Mouse (Mus musculus) heart, adult 2 months (tissue): ENCODE results near the gene Olfr1316. TPM values are rescaled to one million over a fixed set of nuclear protein-coding genes. Genes with fewer than 3 reads are reported as not detected.

ENCODE experiments used
- DNase-seq, 2 experiments: peaks; one replicate each; pipeline ENCODE4 v3.0.0; 2021
- H3K27ac ChIP-seq: fragments of 200-600 bp; 2 replicates; pipeline ENCODE4 v1.8.1; 2022
- H3K27me3 ChIP-seq: fragments of 200-500 bp; 2 replicates; pipeline ENCODE4 v1.6.1; 2012; ENCODE audit warnings: mild to moderate bottlenecking, low read length, inconsistent platforms, mixed read lengths; ENCODE audit not compliant: control insufficient read depth, insufficient read depth
- H3K36me3 ChIP-seq: fragments of 200-500 bp; 2 replicates; pipeline ENCODE4 v1.6.1; 2012; ENCODE audit warnings: low read length, inconsistent platforms; ENCODE audit not compliant: control insufficient read depth, insufficient read depth
- H3K4me1 ChIP-seq: fragments of 200-500 bp; 2 replicates; pipeline ENCODE4 v1.6.1; 2011; ENCODE audit warnings: low read length; ENCODE audit not compliant: control insufficient read depth, insufficient read depth
- H3K4me3 ChIP-seq: fragments of 200-600 bp; 2 replicates; pipeline ENCODE4 v1.8.1; 2022
- H3K79me2 ChIP-seq: fragments of 200-500 bp; replicated peaks from 2 replicates; pipeline ENCODE4 v1.6.1; 2012; ENCODE audit warnings: mild to moderate bottlenecking, inconsistent platforms, low read length, moderate library complexity, mixed read lengths; ENCODE audit not compliant: control insufficient read depth, insufficient read depth
- H3K9ac ChIP-seq: fragments of 200-500 bp; 2 replicates; pipeline ENCODE4 v1.6.1; 2012; ENCODE audit warnings: low read depth, mild to moderate bottlenecking, control low read depth, inconsistent platforms, low read length, mixed read lengths
- CTCF ChIP-seq: fragments of 200-600 bp; IDR thresholded peaks from 2 replicates; pipeline ENCODE4 v1.8.1; 2022; ENCODE audit warnings: antibody characterized with exemption, mild to moderate bottlenecking, moderate library complexity
- EP300 ChIP-seq: fragments of 200-500 bp; IDR thresholded peaks from 2 replicates; pipeline ENCODE4 v1.6.1; 2011; ENCODE audit warnings: low read depth, low read length, control low read depth; ENCODE audit not compliant: insufficient read depth
- POLR2A ChIP-seq: fragments of 200-500 bp; IDR thresholded peaks from 2 replicates; pipeline ENCODE4 v1.6.1; 2011; ENCODE audit warnings: mild to moderate bottlenecking, low read depth, low read length, control low read depth; ENCODE audit not compliant: insufficient read depth
- WGBS: fragments of 180-500 bp; shearing (Covaris S2); methylation state at CpG from one replicate; pipeline ENCODE4 v1.1.7; 2018; 5-methylcytosine and 5-hydroxymethylcytosine counted together
- intact Hi-C: fragments of 180-260 bp; cut with DNase I; formaldehyde crosslinking; loops from one replicate; pipeline ENCODE4 v1.15.1; 2025
- long read RNA-seq: library from polyadenylated mRNA; stranded (forward); transcript quantifications from one replicate; pipeline ENCODE4 v2.0.0, GENCODE M21; 2021
- polyA plus RNA-seq: library from polyadenylated mRNA; depleted of rRNA; stranded (reverse); fragments of >200 nt; gene quantifications from 2 replicates; pipeline ENCODE4 v1.2.3, GENCODE M21; 2012; rRNA removed
- total RNA-seq, 2 experiments: library from RNA; stranded (reverse); gene quantifications; 2 replicates each; pipeline ENCODE4 v1.2.3; 2021

The Olfr1316 gene
- not detected for total RNA-seq
- not detected in 2 replicates for polyA plus RNA-seq
- long read RNA-seq, result 0 reads

GRCm38 (mm10) chr2:112134877-112135276 lies at the start of gene Olfr1316:
TSS of gene Olfr1316 (minus strand) at chr2:112134977.
- Histone ChIP-seq H3K4me3 (no peak within 1 kb of the TSS), H3K27me3 (no peaks in the 10 kb centered on the region), H3K36me3 (no peaks in the 10 kb centered on the region), H3K27ac (no peak within 1 kb of the TSS), H3K4me1 (no peaks in the 10 kb centered on the region), H3K79me2 (no peaks in the 10 kb centered on the region), H3K9ac (no peak within 1 kb of the TSS)
- intact Hi-C loops, result no loop called here
- WGBS, result 77% methylated on average over 2 of the region's 2 CpGs
- TF ChIP-seq EP300 (no peak), CTCF (no peak), POLR2A (no peak)
- no peak for DNase-seq

GRCm38 (mm10) chr2:112153898-112154297 lies 19.1 kb upstream of the Olfr1316 start, which contains the start of gene Olfr1318:
TSS of gene Olfr1318 (plus strand) at chr2:112154198.
- Histone ChIP-seq H3K36me3 (no peaks in the 10 kb centered on the region), H3K4me3 (no peak within 1 kb of the TSS), H3K9ac (no peak within 1 kb of the TSS), H3K27ac (no peak within 1 kb of the TSS), H3K79me2 (no peaks in the 10 kb centered on the region), H3K27me3 (no peaks in the 10 kb centered on the region), H3K4me1 (no peaks in the 10 kb centered on the region)
- intact Hi-C loops, result no loop called here
- no peak for DNase-seq
- TF ChIP-seq CTCF (no peak), EP300 (no peak), POLR2A (no peak)

DNA sequence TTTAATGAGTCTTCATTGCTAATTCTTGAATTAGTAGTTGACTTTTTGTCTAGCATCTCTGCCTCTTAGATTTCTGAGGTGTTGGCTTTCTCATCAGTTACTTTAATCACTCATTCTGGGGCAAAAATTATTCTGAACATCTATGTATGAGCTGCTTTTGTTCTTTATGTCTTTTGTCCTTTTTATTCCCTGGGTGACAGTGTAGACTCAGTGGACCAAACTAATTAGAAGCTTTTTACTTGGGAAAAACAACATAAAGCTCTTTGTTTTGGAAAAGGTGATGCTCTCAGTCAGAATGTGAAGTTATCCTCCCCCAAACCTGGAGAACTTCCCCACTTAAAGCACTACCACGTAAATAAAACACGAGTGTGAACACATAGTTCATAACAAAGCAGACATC lies 5.3 kb upstream of the Olfr1316 start, which contains the start of gene Olfr1317:
TSS of gene Olfr1317 (plus strand) at position 301 of the 400 bp plus-strand sequence.
- Histone ChIP-seq H3K4me3 (no peak within 1 kb of the TSS), H3K79me2 (no peaks in the 10 kb centered on the region), H3K36me3 (no peaks in the 10 kb centered on the region), H3K9ac (no peak within 1 kb of the TSS), H3K27ac (no peak within 1 kb of the TSS), H3K27me3 (no peaks in the 10 kb centered on the region), H3K4me1 (no peaks in the 10 kb centered on the region)
- 58% methylated on average over 2 of the region's 2 CpGs for WGBS
- DNase-seq, result no peak
- no peak for TF ChIP-seq CTCF
- TF ChIP-seq POLR2A, result no peak
- intact Hi-C loops, result no loop called here

- intact Hi-C loops, result no loop called here
- no peak within 1 kb of the TSS for H3K27ac ChIP-seq
- no peaks in the 10 kb centered on the region for H3K36me3 ChIP-seq
- no peaks in the 10 kb centered on the region for H3K27me3 ChIP-seq
- 61% methylated on average over 1 of the region's 1 CpGs for WGBS
- H3K79me2 ChIP-seq, result no peaks in the 10 kb centered on the region
- H3K4me1 ChIP-seq, result no peaks in the 10 kb centered on the region
- H3K9ac ChIP-seq, result no peak within 1 kb of the TSS
- no peak within 1 kb of the TSS for H3K4me3 ChIP-seq
- TF ChIP-seq EP300 (no peak), CTCF (no peak), POLR2A (no peak)
- no peak for DNase-seq
Measured at GRCm38 (mm10) chr2:112115340-112115739, 19.4 kb downstream of the Olfr1316 start, which contains the start of gene Olfr1315-ps1. TSS of gene Olfr1315-ps1 (minus strand) at chr2:112115440.

DNA sequence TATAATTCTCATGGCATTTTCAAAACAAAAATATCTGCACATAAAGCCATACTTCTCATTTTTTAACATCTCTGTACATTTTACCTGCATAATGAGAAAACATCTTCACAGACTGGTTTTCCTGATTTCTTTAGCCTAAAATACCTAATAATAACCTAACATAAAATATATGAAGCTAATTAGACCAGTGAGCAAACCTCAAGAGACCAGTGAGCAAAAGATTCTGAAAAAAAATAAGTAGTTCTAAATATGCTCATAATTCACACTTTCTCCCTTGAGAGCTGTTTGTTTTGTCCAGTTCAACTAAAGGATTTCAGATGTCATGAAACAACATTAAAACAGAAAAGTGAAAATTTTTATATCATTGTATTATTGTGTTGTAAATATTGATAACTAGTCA lies 38.1 kb downstream of the Olfr1316 start, which contains the start of gene Olfr1314:
TSS of gene Olfr1314 (minus strand) at position 101 of the 400 bp plus-strand sequence.
- TF ChIP-seq EP300 (no peak), POLR2A (no peak), CTCF (no peak)
- Histone ChIP-seq H3K9ac (no peak within 1 kb of the TSS), H3K27me3 (no peaks in the 10 kb centered on the region), H3K79me2 (no peaks in the 10 kb centered on the region), H3K27ac (no peak within 1 kb of the TSS), H3K4me3 (no peak within 1 kb of the TSS), H3K4me1 (no peaks in the 10 kb centered on the region), H3K36me3 (no peaks in the 10 kb centered on the region)
- no peak for DNase-seq
- intact Hi-C loops, result no loop called here

- intact Hi-C loops, result no loop called here
- H3K27me3 ChIP-seq, result no peaks in the 10 kb centered on the region
- no peak for TF ChIP-seq EP300
- TF ChIP-seq POLR2A, result no peak
- no peak for TF ChIP-seq CTCF
- no peak for DNase-seq
- H3K27ac ChIP-seq, result no peak within 1 kb of the TSS
- no peak within 1 kb of the TSS for H3K9ac ChIP-seq
- no peaks in the 10 kb centered on the region for H3K36me3 ChIP-seq
- no peaks in the 10 kb centered on the region for H3K4me1 ChIP-seq
- H3K79me2 ChIP-seq, result no peaks in the 10 kb centered on the region
- H3K4me3 ChIP-seq, result no peak within 1 kb of the TSS
Measured at GRCm38 (mm10) chr2:112077743-112078142, 57.0 kb downstream of the Olfr1316 start, which contains the start of gene Olfr1313. TSS of gene Olfr1313 (minus strand) at chr2:112077843.

Other genes with a start within 250 kb of the Olfr1316 start
- not detected for gene Olfr1306, start 218.7 kb downstream of the Olfr1316 start, total RNA-seq
- not detected in 2 replicates for gene Olfr1306, start 218.7 kb downstream of the Olfr1316 start, polyA plus RNA-seq
- not detected for gene Olfr1307, start 185.5 kb downstream of the Olfr1316 start, total RNA-seq
- gene Olfr1307, start 185.5 kb downstream of the Olfr1316 start, polyA plus RNA-seq, result not detected in 2 replicates
- not detected for gene Olfr1308, start 170.0 kb downstream of the Olfr1316 start, total RNA-seq
- not detected in 2 replicates for gene Olfr1308, start 170.0 kb downstream of the Olfr1316 start, polyA plus RNA-seq
- not detected for gene Olfr1309, start 144.7 kb downstream of the Olfr1316 start, total RNA-seq
- not detected in 2 replicates for gene Olfr1309, start 144.7 kb downstream of the Olfr1316 start, polyA plus RNA-seq
- not detected for gene Olfr1310, start 122.3 kb downstream of the Olfr1316 start, total RNA-seq
- gene Olfr1310, start 122.3 kb downstream of the Olfr1316 start, polyA plus RNA-seq, result not detected in 2 replicates
- not detected for gene Olfr1311, start 110.6 kb downstream of the Olfr1316 start, total RNA-seq
- gene Olfr1311, start 110.6 kb downstream of the Olfr1316 start, polyA plus RNA-seq, result not detected in 2 replicates
- gene Olfr1312, start 84.7 kb downstream of the Olfr1316 start, total RNA-seq, result not detected
- gene Olfr1312, start 84.7 kb downstream of the Olfr1316 start, polyA plus RNA-seq, result not detected in 2 replicates
- gene Olfr1313, start 57.1 kb downstream of the Olfr1316 start, total RNA-seq, result not detected
- not detected in 2 replicates for gene Olfr1313, start 57.1 kb downstream of the Olfr1316 start, polyA plus RNA-seq
- gene Olfr1314, start 38.2 kb downstream of the Olfr1316 start, total RNA-seq, result not detected
- not detected in 2 replicates for gene Olfr1314, start 38.2 kb downstream of the Olfr1316 start, polyA plus RNA-seq
- gene Olfr1315-ps1, start 19.5 kb downstream of the Olfr1316 start, total RNA-seq, result not detected
- gene Olfr1315-ps1, start 19.5 kb downstream of the Olfr1316 start, polyA plus RNA-seq, result not detected in 2 replicates
- not detected for gene Olfr1317, start 5.4 kb upstream of the Olfr1316 start, total RNA-seq
- not detected in 2 replicates for gene Olfr1317, start 5.4 kb upstream of the Olfr1316 start, polyA plus RNA-seq
- gene Olfr1318, start 19.2 kb upstream of the Olfr1316 start, total RNA-seq, result not detected
- not detected in 2 replicates for gene Olfr1318, start 19.2 kb upstream of the Olfr1316 start, polyA plus RNA-seq
- gene Lpcat4, start 104.5 kb upstream of the Olfr1316 start, total RNA-seq, result 1 to 10 TPM; 2.3 TPM
- 6.3 and 11.4 TPM in 2 replicates for gene Lpcat4, start 104.5 kb upstream of the Olfr1316 start, polyA plus RNA-seq
- not detected for gene Nutm1, start 124.3 kb upstream of the Olfr1316 start, total RNA-seq
- gene Nutm1, start 124.3 kb upstream of the Olfr1316 start, polyA plus RNA-seq, result not detected in 2 replicates
- 10 to 100 TPM; 61.8 to 65.4 TPM for gene Nop10, start 126.9 kb upstream of the Olfr1316 start, total RNA-seq
- 89.0 and 113 TPM in 2 replicates for gene Nop10, start 126.9 kb upstream of the Olfr1316 start, polyA plus RNA-seq
- gene Slc12a6, start 130.8 kb upstream of the Olfr1316 start, total RNA-seq, result 10 to 100 TPM; 31.1 to 32.9 TPM
- gene Slc12a6, start 130.8 kb upstream of the Olfr1316 start, polyA plus RNA-seq, result 23.2 and 44.3 TPM in 2 replicates
- gene Gm21985, start 131.3 kb upstream of the Olfr1316 start, total RNA-seq, result 1 to 10 TPM in 1 of 2 experiments, under 1 TPM in 1; 0.42 to 1.1 TPM
- not detected in 2 replicates for gene Gm21985, start 131.3 kb upstream of the Olfr1316 start, polyA plus RNA-seq
- 10 to 100 TPM; 63.6 to 68.4 TPM for gene Emc4, start 233.1 kb upstream of the Olfr1316 start, total RNA-seq
- gene Emc4, start 233.1 kb upstream of the Olfr1316 start, polyA plus RNA-seq, result 82.1 and 135 TPM in 2 replicates
- 1 to 10 TPM; 3.9 to 4.4 TPM for gene Katnbl1, start 244.2 kb upstream of the Olfr1316 start, total RNA-seq
- gene Katnbl1, start 244.2 kb upstream of the Olfr1316 start, polyA plus RNA-seq, result 1.2 and 2.7 TPM in 2 replicates